Mouse (Mus musculus): ENCODE data around the gene Mpzl2. TPM values are rescaled to one million over a fixed set of nuclear protein-coding genes. Genes with fewer than 3 reads are reported as not detected.
A peak's percentile ranks its signal among the peaks of the same experiment; 100 is the strongest.

Mpzl2 gene
- polyA plus RNA-seq, 1 experiment from 2014 or later: 3.8 TPM

DNA sequence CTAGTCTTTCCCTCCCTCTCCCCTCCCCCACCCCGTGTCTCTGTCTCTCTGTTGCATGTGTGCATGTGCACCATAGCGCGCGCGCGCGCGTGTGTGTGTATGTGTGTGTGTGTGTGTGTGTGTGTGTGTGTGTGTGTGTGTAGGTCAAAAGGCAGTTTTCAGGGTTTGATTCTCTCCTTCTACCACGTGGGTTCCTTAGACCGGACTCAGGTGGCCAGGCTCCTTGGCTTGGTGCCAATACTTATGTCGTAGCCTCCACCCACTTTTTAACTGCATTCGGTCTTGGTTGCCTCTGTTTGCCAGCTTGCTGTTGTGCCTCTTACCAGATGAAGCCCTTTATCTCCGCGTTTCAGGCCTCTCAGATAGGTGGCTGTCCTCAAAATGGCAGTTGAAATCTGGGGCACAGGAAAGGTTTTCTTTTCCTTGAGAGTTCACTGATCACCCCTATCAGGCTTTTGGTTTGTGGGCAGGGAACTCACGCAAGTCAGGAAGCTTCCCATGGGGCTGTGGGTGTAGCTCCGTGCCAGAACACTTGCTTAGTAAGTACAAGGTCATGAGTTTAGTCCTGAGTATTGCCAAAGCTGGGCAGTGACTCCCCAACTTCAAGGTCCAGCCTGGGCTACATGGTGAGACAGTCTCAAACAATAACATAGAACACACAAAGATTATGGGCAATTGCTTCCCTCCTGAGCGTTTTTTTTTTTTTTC, 1.7 kb downstream of the Mpzl2 start:
- H3K9ac ChIP-seq (ENCODE audit: low read depth, low read length): no peak overlapping the region
- no peak overlapping the region for H3K4me2 ChIP-seq (replicated peaks; ENCODE audit: low read depth, low read length)
- no peak overlapping the region for H3K4me3 ChIP-seq (ENCODE audit: low read depth, low read length)
- no peaks in the 10 kb centered on the region for H3K9me3 ChIP-seq (ENCODE audit: control insufficient read depth, low read length)
- DNase-seq (ENCODE audit: low spot score) (peak; percentile 35), ATAC-seq (ENCODE audit: low FRiP score) (no peak)
- H3K27ac ChIP-seq (ENCODE audit: low read depth, low read length): no peak overlapping the region
- H3K27me3 ChIP-seq (ENCODE audit: control insufficient read depth, insufficient read depth, low read length): peaks cover 43% of the 10 kb centered on the region
- no peaks in the 10 kb centered on the region for H3K36me3 ChIP-seq (ENCODE audit: control insufficient read depth, insufficient read depth, low read length)
- 42% methylated on average over 17 of the region's 17 CpGs for WGBS
- no peaks in the 10 kb centered on the region for H3K4me1 ChIP-seq (replicated peaks; ENCODE audit: control insufficient read depth, insufficient read depth, low read length)

- Histone ChIP-seq H3K4me2 (replicated peaks; ENCODE audit: low read depth, low read length) (peak overlapping the region; percentile 26; the same call in 1 of the 2 replicates), H3K4me3 (ENCODE audit: low read depth, low read length) (peak overlapping the region; percentile 10; the same call in 1 of the 2 replicates), H3K9me3 (ENCODE audit: control insufficient read depth, low read length) (no peaks in the 10 kb centered on the region), H3K36me3 (ENCODE audit: control insufficient read depth, insufficient read depth, low read length) (no peaks in the 10 kb centered on the region), H3K27me3 (ENCODE audit: control insufficient read depth, insufficient read depth, low read length) (peaks cover 43% of the 10 kb centered on the region), H3K27ac (ENCODE audit: low read depth, low read length) (no peak overlapping the region), H3K9ac (ENCODE audit: low read depth, low read length) (no peak overlapping the region), H3K4me1 (replicated peaks; ENCODE audit: control insufficient read depth, insufficient read depth, low read length) (no peaks in the 10 kb centered on the region)
- DNase-seq (ENCODE audit: low spot score) (peak; percentile 24), ATAC-seq (ENCODE audit: low FRiP score) (no peak)
- WGBS: 3% methylated on average over 19 of the region's 20 CpGs
Measured at GRCm38 (mm10) chr9:45042056-45042720, 2.6 kb downstream of the Mpzl2 start.

- DNase-seq (ENCODE audit: low spot score) (peak; percentile 27), ATAC-seq (ENCODE audit: low FRiP score) (no peak)
- H3K9me3 ChIP-seq (ENCODE audit: control insufficient read depth, low read length): no peaks in the 10 kb centered on the region
- no peak overlapping the region for H3K9ac ChIP-seq (ENCODE audit: low read depth, low read length)
- H3K36me3 ChIP-seq (ENCODE audit: control insufficient read depth, insufficient read depth, low read length): no peaks in the 10 kb centered on the region
- H3K4me3 ChIP-seq (ENCODE audit: low read depth, low read length): no peak overlapping the region
- no peak overlapping the region for H3K27ac ChIP-seq (ENCODE audit: low read depth, low read length)
- H3K4me1 ChIP-seq (replicated peaks; ENCODE audit: control insufficient read depth, insufficient read depth, low read length): no peaks in the 10 kb centered on the region
- under 1% methylated on average over 10 of the region's 10 CpGs for WGBS
- H3K4me2 ChIP-seq (replicated peaks; ENCODE audit: low read depth, low read length): peak overlapping the region; percentile 26; the same call in 1 of the 2 replicates
- H3K27me3 ChIP-seq (ENCODE audit: control insufficient read depth, insufficient read depth, low read length): peaks cover 43% of the 10 kb centered on the region
Measured at GRCm38 (mm10) chr9:45042947-45043346, 3.3 kb downstream of the Mpzl2 start.

DNA sequence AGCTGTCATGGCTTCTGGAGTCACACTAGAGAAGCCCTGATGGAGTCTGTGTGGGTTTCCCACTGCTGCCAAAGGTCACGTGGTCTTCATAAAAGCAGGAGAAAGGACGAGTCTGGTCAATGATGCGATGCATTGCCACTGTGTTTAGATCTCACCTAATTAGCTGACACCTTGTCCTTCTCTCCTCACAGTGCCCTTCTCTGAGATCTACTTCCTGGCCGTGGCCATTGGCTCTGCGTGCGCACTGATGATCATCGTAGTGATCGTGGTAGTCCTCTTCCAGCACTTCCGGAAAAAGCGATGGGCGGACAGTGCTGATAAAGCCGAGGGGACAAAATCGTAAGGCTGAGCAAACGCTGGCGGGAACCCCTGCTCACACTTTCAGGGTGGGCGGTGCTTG, 7.4 kb downstream of the Mpzl2 start:
- Histone ChIP-seq H3K9ac (ENCODE audit: low read depth, low read length) (no peak overlapping the region), H3K4me1 (replicated peaks; ENCODE audit: control insufficient read depth, insufficient read depth, low read length) (no peaks in the 10 kb centered on the region), H3K27ac (ENCODE audit: low read depth, low read length) (no peak overlapping the region), H3K27me3 (ENCODE audit: control insufficient read depth, insufficient read depth, low read length) (peaks cover 21% of the 10 kb centered on the region), H3K36me3 (ENCODE audit: control insufficient read depth, insufficient read depth, low read length) (no peaks in the 10 kb centered on the region), H3K4me2 (replicated peaks; ENCODE audit: low read depth, low read length) (no peak overlapping the region), H3K4me3 (ENCODE audit: low read depth, low read length) (no peak overlapping the region), H3K9me3 (ENCODE audit: control insufficient read depth, low read length) (no peaks in the 10 kb centered on the region)
- ATAC-seq (ENCODE audit: low FRiP score) (no peak), DNase-seq (ENCODE audit: low spot score) (no peak)
- 90% methylated on average over 16 of the region's 16 CpGs for WGBS

GRCm38 (mm10) chr9:45048511-45048910, 8.9 kb downstream of the Mpzl2 start:
- peak; percentile 48 for DNase-seq (ENCODE audit: low spot score)
- ATAC-seq (ENCODE audit: low FRiP score): no peak
- 37% methylated on average over 4 of the region's 4 CpGs for WGBS
- no peaks in the 10 kb centered on the region for H3K36me3 ChIP-seq (ENCODE audit: control insufficient read depth, insufficient read depth, low read length)
- no peak overlapping the region for H3K4me2 ChIP-seq (replicated peaks; ENCODE audit: low read depth, low read length)
- no peak overlapping the region for H3K9ac ChIP-seq (ENCODE audit: low read depth, low read length)
- H3K4me3 ChIP-seq (ENCODE audit: low read depth, low read length): no peak overlapping the region
- H3K27me3 ChIP-seq (ENCODE audit: control insufficient read depth, insufficient read depth, low read length): peaks cover 6% of the 10 kb centered on the region
- H3K4me1 ChIP-seq (replicated peaks; ENCODE audit: control insufficient read depth, insufficient read depth, low read length): no peaks in the 10 kb centered on the region
- H3K27ac ChIP-seq (ENCODE audit: low read depth, low read length): no peak overlapping the region
- H3K9me3 ChIP-seq (ENCODE audit: control insufficient read depth, low read length): no peaks in the 10 kb centered on the region

GRCm38 (mm10) chr9:45049731-45050130, 10.1 kb downstream of the Mpzl2 start:
- Histone ChIP-seq H3K36me3 (ENCODE audit: control insufficient read depth, insufficient read depth, low read length) (no peaks in the 10 kb centered on the region), H3K4me2 (replicated peaks; ENCODE audit: low read depth, low read length) (no peak overlapping the region), H3K9ac (ENCODE audit: low read depth, low read length) (no peak overlapping the region), H3K4me3 (ENCODE audit: low read depth, low read length) (no peak overlapping the region), H3K9me3 (ENCODE audit: control insufficient read depth, low read length) (no peaks in the 10 kb centered on the region), H3K27me3 (ENCODE audit: control insufficient read depth, insufficient read depth, low read length) (no peaks in the 10 kb centered on the region), H3K4me1 (replicated peaks; ENCODE audit: control insufficient read depth, insufficient read depth, low read length) (no peaks in the 10 kb centered on the region), H3K27ac (ENCODE audit: low read depth, low read length) (no peak overlapping the region)
- no peak for ATAC-seq (ENCODE audit: low FRiP score)
- WGBS: 96% methylated on average over 1 of the region's 1 CpGs
- no peak for DNase-seq (ENCODE audit: low spot score)

DNA sequence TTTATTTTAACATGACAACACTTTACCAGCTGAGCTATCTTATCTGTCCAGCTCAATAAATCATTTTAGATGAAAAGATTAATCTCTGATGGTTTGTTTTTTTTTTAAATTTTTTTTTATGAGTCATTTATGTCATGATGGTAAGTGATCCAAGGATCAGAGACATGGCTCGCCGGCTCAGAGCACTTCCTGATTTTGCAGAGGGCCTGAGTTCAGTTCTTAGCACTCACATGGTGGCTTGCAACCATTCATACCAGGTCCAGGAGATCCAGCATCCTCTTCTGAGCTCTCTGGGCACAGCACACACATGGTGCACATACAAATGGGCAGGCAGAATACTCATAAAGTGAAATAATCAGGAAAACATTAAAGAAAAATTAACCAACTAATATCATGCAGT, 10.7 kb downstream of the Mpzl2 start:
- Histone ChIP-seq H3K4me1 (replicated peaks; ENCODE audit: control insufficient read depth, insufficient read depth, low read length) (no peaks in the 10 kb centered on the region), H3K36me3 (ENCODE audit: control insufficient read depth, insufficient read depth, low read length) (no peaks in the 10 kb centered on the region), H3K4me3 (ENCODE audit: low read depth, low read length) (no peak overlapping the region), H3K27ac (ENCODE audit: low read depth, low read length) (no peak overlapping the region), H3K9ac (ENCODE audit: low read depth, low read length) (no peak overlapping the region), H3K4me2 (replicated peaks; ENCODE audit: low read depth, low read length) (no peak overlapping the region), H3K9me3 (ENCODE audit: control insufficient read depth, low read length) (no peaks in the 10 kb centered on the region), H3K27me3 (ENCODE audit: control insufficient read depth, insufficient read depth, low read length) (no peaks in the 10 kb centered on the region)
- no peak for ATAC-seq (ENCODE audit: low FRiP score)
- 88% methylated on average over 2 of the region's 2 CpGs for WGBS
- no peak for DNase-seq (ENCODE audit: low spot score)

GRCm38 (mm10) chr9:45055082-45055713, 15.6 kb downstream of the Mpzl2 start, which contains the start of gene Mpzl3:
TSS of gene Mpzl3 (plus strand) at chr9:45055186.
- DNase-seq (ENCODE audit: low spot score) (peak; percentile 93), ATAC-seq (ENCODE audit: low FRiP score) (peak; percentile 93)
- Histone ChIP-seq H3K9me3 (ENCODE audit: control insufficient read depth, low read length) (no peaks in the 10 kb centered on the region), H3K36me3 (ENCODE audit: control insufficient read depth, insufficient read depth, low read length) (no peaks in the 10 kb centered on the region), H3K4me1 (replicated peaks; ENCODE audit: control insufficient read depth, insufficient read depth, low read length) (no peaks in the 10 kb centered on the region), H3K4me2 (replicated peaks; ENCODE audit: low read depth, low read length) (peak within 1 kb of the TSS; percentile 58), H3K27me3 (ENCODE audit: control insufficient read depth, insufficient read depth, low read length) (no peaks in the 10 kb centered on the region), H3K27ac (ENCODE audit: low read depth, low read length) (peak within 1 kb of the TSS; percentile 98), H3K9ac (ENCODE audit: low read depth, low read length) (peak within 1 kb of the TSS; percentile 59), H3K4me3 (ENCODE audit: low read depth, low read length) (peak within 1 kb of the TSS; percentile 62)
- WGBS: 1% methylated on average over 33 of the region's 33 CpGs
